Mouse (Mus musculus): ENCODE data around the gene Gm10320.

Gene Gm10320

GRCm38 (mm10) chr13:98503601-98504000, 11.8 kb upstream of the Gm10320 start:
- DNase-seq (ENCODE audit: low spot score in 2 of 2): no peak

DNA sequence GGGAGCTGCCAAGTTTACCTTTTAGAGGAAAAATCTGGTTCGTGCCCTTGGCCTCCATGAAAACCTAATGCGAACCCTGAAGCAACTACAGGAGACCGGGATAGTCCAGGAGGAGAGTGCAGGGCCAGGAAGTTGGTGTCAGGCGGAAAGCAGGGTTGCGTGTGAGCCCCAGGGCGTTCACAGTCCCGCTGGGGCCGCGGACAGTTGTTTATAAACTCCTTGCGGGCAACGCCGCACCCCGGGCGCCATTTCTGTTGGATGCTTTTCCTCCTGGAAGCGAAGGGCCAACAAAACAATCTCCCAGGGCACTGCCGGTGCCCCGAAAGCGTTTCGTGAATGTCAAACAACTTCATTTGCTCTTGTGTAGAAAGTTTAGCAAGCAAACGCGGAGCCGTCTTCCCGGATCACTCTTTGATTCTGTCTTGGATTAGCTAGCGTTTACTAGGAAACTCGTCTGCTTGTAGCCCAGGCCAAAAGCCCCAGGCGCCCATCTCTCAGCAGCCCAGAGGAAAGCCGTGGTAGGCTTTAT, 11.1 kb upstream of the Gm10320 start:
- peak in 1 of 2 experiments; percentile 22 for DNase-seq (ENCODE audit: low spot score in 2 of 2)

DNA sequence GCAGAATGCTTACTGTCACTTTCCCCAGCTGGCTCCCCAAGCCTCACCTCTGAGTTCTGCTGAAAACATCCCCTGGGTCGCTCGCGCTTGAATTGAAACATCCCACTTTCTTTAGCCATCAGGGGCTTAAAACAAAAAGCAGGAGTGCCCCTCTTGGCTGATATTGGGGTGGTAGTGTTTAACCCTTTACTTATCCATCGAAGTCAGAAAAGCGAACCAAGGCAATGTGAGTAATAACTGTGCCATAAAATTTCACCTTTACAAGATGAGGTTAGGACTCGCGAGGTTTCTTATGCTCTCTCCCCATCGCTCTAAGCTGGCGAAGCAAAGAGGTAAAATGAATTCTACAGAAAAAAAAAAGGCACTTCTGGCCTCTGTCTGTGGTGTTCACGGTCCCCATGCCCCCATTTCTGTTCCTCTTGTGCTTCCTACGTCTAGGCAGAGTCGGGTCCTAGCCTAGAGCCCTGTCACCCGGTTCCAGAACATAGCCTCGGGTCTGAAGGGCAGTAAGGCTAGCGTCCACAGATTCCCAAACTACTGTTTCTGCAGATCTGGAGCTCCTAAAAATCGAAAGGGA, 10.5 kb upstream of the Gm10320 start:
- DNase-seq (ENCODE audit: low spot score in 2 of 2): no peak

GRCm38 (mm10) chr13:98501321-98501720, 9.5 kb upstream of the Gm10320 start:
- DNase-seq (ENCODE audit: low spot score in 2 of 2): no peak

GRCm38 (mm10) chr13:98500471-98501125, 8.8 kb upstream of the Gm10320 start:
- DNase-seq (ENCODE audit: low spot score in 2 of 2): no peak

DNA sequence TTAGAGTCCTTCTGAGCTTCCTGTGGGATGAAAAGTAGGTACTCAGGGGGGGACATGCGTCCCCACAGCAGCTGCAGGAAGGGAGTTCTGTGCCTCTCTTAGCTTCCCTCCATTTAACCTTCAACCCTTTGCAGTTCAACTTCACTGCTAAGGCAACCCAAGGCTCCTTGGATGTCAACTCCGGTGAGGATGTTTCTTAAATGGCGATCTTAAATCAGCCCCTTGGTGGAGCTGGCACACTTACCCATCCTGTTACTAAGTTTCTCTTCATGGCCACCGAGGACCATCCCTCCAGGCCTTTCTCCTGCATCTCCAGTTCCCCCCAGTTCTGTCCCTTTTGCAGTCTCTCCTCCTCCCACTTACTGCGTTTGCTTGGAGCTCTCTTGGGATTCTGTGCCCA, 6.8 kb upstream of the Gm10320 start:
- no peak for DNase-seq (ENCODE audit: low spot score in 2 of 2)

DNA sequence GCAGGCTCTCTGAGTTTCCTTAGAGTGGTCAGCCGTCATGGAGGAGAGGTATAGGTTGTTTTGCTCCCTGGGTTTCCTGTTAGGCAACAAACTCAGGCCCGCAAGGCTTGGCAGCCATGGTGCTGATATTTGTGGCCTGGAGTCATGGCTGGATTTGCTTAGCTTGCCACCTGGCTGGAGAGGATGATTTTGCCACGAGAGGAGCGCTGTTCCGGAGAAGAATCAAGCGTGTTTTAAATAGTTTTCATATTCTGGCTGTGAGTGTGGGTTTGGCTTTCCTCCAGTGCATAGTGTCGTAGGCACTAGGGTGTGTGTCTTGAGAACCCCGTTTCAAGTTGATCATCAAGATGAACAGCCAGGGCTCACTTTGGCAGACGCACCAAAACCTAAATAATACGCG, 6.3 kb upstream of the Gm10320 start:
- DNase-seq (ENCODE audit: low spot score in 2 of 2): no peak

- no peak for DNase-seq (ENCODE audit: low spot score in 2 of 2)
These were observed 5.4 kb upstream of the Gm10320 start for GRCm38 (mm10) chr13:98496917-98497870.

GRCm38 (mm10) chr13:98494492-98495064, 2.8 kb upstream of the Gm10320 start:
- no peak for DNase-seq (ENCODE audit: low spot score in 2 of 2)

DNA sequence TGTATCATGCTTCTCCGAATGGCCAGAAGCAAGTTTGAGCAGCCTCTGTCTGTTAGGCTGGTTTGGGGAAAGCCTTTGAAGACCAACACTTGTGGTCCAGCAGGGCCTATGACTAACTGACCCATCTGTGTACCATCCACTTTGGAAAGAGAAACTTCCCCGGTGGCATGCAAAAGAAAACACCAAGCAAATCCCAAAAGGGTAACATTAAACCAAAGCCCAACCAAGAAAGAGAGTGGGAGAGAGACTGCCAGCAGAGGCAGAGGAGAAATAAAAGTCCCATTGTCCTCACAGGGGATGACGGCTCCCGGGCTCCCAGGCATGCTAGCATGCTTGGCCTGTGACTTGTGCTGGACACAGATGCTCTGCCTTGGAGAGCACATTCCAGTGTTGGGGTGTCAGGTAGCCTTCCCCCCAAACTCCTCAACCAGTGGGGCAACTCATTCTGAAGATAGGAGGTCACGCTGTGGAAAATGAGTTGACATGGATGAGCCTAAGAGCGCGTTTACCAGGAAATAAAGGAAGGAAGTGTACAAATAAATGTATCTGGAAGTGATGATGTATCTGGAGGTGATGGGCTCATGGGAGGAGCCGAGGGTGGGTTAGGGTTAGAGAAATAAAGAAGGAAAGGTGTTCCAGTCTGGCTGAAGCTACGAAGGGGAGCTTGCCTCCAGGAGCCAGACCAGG, 911 bp upstream of the Gm10320 start:
- no peak for DNase-seq (ENCODE audit: low spot score in 2 of 2)

GRCm38 (mm10) chr13:98486726-98487125, 5.1 kb downstream of the Gm10320 start:
- DNase-seq (ENCODE audit: low spot score in 2 of 2): no peak

- DNase-seq (ENCODE audit: low spot score in 2 of 2): no peak
These were observed 5.6 kb downstream of the Gm10320 start for GRCm38 (mm10) chr13:98486161-98486560.

DNA sequence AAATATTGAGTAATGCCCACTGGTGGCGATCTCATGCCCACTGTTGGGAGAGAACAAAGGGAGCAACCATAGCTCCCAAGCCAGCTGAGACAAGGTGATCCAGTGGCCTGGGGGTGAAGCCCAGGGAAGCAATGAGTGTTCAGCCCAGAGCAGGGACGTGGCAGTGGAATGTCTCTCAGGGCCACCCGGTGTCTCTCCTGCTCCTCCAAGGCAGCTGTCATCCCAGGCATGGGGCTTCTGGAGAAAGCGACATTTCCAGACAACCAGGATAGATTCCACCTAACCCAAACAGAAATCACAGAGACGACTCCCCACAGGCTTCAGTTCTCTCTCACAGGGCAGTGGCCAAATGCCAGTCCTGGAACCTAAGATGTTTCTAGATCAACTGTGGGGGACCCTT, 6.4 kb downstream of the Gm10320 start:
- no peak for DNase-seq (ENCODE audit: low spot score in 2 of 2)

DNA sequence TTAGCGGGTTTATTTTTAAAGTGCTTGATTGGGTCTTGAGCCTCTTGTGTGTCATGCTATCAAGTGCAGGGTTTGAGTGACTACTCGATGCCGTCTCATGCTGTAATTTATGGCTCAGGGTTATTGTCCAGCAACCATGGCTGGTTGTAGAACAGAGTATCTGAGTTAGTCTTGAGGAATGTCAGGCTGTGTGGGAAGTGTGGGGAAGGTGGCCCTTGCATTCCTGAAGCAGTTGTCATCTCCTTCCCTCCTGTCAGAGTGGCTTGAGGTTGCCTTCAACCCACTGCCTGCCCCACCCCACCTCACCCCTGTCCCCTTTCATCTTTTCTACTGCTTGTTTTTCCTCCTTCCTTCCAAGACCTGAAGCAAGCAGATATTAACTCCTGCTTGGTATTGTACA, 13.8 kb downstream of the Gm10320 start:
- DNase-seq (ENCODE audit: low spot score in 2 of 2): no peak

GRCm38 (mm10) chr13:98476839-98477495, 14.8 kb downstream of the Gm10320 start:
- DNase-seq (ENCODE audit: low spot score in 2 of 2): no peak

GRCm38 (mm10) chr13:98476175-98476838, 15.5 kb downstream of the Gm10320 start:
- DNase-seq (ENCODE audit: low spot score in 2 of 2): no peak

DNA sequence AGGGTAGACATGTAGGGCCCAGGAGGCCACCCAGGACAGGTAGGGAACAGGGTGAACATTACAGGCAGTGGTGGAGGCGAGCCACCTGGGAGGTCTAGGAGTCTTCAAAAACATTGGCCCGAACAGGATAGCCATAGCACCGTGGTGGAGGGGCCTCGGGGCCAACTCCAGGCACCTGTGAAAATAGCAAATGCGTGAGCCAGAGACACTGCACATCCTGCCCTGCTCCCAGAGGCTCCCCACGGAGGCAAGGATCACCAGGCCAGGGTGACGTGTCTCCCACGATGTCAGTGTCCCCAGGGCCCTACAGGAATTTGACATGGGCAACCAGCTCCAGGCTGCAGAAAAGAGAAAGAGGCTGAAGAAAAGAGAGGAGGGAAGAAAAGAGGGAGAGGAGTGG, 16.1 kb downstream of the Gm10320 start:
- no peak for DNase-seq (ENCODE audit: low spot score in 2 of 2)

DNA sequence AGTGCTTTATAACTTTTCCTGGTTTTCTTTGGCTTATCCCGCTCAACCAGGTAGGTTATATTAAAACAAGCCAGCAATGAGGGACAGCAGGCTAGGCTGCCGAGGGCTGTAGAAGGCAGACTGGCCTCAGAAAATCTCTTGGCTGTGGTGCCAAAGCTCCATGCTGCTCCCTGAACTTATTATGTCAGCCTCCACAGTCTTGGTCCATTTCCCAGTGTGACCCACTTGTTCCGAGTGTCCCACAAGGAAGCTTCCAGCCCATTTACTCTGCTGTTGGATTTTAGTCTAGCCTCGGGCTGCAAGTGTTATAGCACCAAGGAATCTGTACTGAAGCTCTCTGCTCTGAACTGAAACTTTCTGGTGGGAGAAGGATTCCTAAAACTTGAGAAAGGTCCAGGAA, 18.8 kb downstream of the Gm10320 start:
- no peak for DNase-seq (ENCODE audit: low spot score in 2 of 2)

- no peak for DNase-seq (ENCODE audit: low spot score in 2 of 2)
These were observed 20.0 kb downstream of the Gm10320 start for GRCm38 (mm10) chr13:98471756-98472155.

DNA sequence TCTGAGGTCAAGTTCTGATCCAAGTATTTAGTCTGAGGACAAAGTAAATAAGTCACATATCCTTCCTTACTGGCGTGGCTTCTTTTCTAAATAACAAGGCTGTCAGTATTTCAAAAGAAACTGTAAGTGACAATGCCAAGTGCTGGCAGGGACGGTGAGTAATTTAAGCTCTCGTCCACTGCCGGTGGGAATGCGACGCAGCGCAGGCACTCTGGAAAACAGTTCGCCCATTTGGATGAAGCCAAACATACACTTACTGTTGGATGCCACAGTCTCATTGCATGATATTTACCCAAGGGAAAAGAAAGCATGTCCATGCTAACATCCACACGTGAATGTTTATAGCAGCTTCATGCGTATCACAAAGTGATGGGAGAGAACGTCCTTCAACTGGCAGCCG, 21.5 kb downstream of the Gm10320 start:
- DNase-seq (ENCODE audit: low spot score in 2 of 2): no peak
